Mouse (Mus musculus) embryonic facial prominence, embryonic 13.5 days (tissue): ENCODE measurements at regions not wholly inside any gene's neighbourhood (a gene's known extent, or its start where the extent isn't known, plus 50 kb on each side); places are given as distances from the start of the nearest gene placed in this dataset.
"Not testable (repeated sequence)": the region's sequence is repeated elsewhere in the genome, so short reads cannot be mapped to it uniquely, and the experiment has no call there.

Experiments used
- ATAC-seq: fragments of 200-750 bp; cut with Nextera tagmentation; 2 replicates; pipeline ENCODE4 v1.8.0; 2017; ENCODE audit warnings: low read depth; ENCODE audit not compliant: insufficient number of reproducible peaks, insufficient read depth, low FRiP score, low TSS enrichment
- H3K27ac ChIP-seq: fragments of 300-500 bp; sonication (generic); 2 replicates; pipeline ENCODE4 v1.5.1; 2015; ENCODE audit warnings: moderate library complexity, mild to moderate bottlenecking, inconsistent platforms
- H3K27me3 ChIP-seq: fragments of 300-500 bp; sonication (generic); 2 replicates; pipeline ENCODE4 v1.6.1; 2015; ENCODE audit warnings: mild to moderate bottlenecking, inconsistent platforms
- H3K36me3 ChIP-seq: fragments of 300-500 bp; sonication (generic); 2 replicates; pipeline ENCODE4 v1.6.1; 2015; ENCODE audit warnings: mild to moderate bottlenecking, inconsistent platforms
- H3K4me1 ChIP-seq: fragments of 300-500 bp; sonication (generic); 2 replicates; pipeline ENCODE4 v1.6.1; 2015; ENCODE audit warnings: inconsistent platforms
- H3K4me2 ChIP-seq: fragments of 300-500 bp; sonication (generic); 2 replicates; pipeline ENCODE4 v1.6.1; 2015; ENCODE audit warnings: moderate library complexity, mild to moderate bottlenecking, inconsistent platforms
- H3K4me3 ChIP-seq: fragments of 300-500 bp; sonication (generic); 2 replicates; pipeline ENCODE4 v1.5.1; 2015; ENCODE audit warnings: mild to moderate bottlenecking, inconsistent platforms
- H3K9ac ChIP-seq: fragments of 300-500 bp; sonication (generic); 2 replicates; pipeline ENCODE4 v1.6.1; 2015; ENCODE audit warnings: mild to moderate bottlenecking, inconsistent platforms
- H3K9me3 ChIP-seq: fragments of 300-500 bp; sonication (generic); 2 replicates; pipeline ENCODE4 v1.6.1; 2016; ENCODE audit warnings: inconsistent platforms
- WGBS: fragments of 180-500 bp; shearing (Covaris S2); methylation state at CpG from one replicate; pipeline ENCODE4 v1.1.7; 2015; ENCODE audit warnings: mixed read lengths; 5-methylcytosine and 5-hydroxymethylcytosine counted together

DNA sequence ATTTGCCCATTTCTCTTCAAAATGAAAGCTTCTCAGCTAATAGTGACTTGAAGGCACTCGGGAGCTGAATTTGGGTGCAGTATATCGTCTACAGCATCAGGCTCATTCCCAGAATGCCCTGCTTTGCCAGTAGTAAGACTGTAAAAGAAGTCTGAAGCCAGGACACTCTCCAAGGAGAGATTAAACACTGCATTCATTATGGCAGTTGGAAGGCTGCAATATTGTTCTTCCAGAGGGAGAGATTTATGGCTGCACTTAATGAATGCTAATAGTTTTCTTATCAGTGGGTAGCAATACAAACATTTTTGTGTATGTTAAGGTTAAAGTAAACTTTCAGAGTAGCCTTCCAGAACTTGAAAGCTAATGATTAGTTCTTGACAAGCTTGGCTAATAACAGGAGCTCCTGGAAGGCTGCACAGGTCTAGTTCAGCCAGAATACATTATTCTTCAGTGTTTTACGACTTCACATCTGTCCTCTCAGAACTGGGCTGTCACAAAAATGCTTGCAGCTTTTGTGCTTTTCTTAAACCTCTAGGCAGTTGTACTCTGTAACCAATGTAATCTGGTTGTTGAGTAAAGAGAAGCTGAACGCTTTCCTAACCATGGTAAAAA lies 910.2 kb downstream of the Ets1 start:
- no peak overlapping the region for H3K27ac ChIP-seq
- 80% methylated on average over 4 of the region's 4 CpGs for WGBS
- no peak for ATAC-seq

DNA sequence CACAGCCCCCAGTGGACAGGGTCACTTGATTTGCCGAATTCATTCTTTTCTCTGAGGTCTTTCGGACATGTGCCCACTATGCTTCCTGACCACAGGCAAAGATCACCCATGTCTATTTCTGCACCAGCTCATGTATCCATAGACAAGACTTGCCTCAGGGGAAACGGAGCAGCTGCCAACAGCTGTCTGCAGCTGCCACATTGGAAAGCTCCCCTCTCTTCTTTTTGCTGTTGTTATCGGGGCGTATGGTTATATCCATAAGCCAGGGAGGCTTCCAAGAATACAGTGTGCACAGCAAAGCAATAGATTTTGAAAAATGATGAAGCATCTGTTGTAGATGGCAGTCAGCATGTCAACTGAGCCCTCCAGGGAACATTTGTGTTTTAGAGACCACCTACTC lies 913.4 kb downstream of the Ets1 start:
- no peaks in the 10 kb centered on the region for H3K36me3 ChIP-seq
- H3K4me2 ChIP-seq: no peak overlapping the region
- no peaks in the 10 kb centered on the region for H3K9me3 ChIP-seq
- no peak overlapping the region for H3K4me3 ChIP-seq
- H3K27me3 ChIP-seq: no peaks in the 10 kb centered on the region
- 86% methylated on average over 5 of the region's 5 CpGs for WGBS
- H3K4me1 ChIP-seq: no peaks in the 10 kb centered on the region
- no peak overlapping the region for H3K27ac ChIP-seq
- no peak for ATAC-seq
- H3K9ac ChIP-seq: no peak overlapping the region

More for the DNA sequence above, 910.2 kb downstream of the Ets1 start:
- H3K4me1 ChIP-seq: no peaks in the 10 kb centered on the region
- no peak overlapping the region for H3K4me3 ChIP-seq
- H3K4me2 ChIP-seq: no peak overlapping the region
- H3K9me3 ChIP-seq: no peaks in the 10 kb centered on the region
- H3K27me3 ChIP-seq: no peaks in the 10 kb centered on the region
- no peaks in the 10 kb centered on the region for H3K36me3 ChIP-seq
- H3K9ac ChIP-seq: no peak overlapping the region

DNA sequence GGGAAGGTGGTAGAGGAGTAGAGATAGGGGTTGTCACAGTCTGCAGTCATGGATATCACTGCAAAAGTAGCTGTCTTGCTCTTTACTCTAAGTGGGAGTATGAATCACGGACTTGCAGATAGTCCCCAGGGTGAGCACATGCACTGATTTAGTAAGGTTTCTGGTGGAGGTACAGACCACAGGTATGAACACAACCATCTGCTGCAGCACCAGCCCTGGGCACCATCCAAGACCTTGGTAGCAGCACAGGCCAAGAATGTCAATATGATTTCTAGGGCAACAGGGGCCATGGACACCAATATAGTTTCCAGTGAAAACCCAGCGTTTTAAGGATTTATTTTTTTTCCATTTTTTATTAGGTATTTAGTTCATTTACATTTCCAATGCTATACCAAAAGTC lies 913.7 kb upstream of the Kirrel3 start:
- Histone ChIP-seq H3K9me3 (no peaks in the 10 kb centered on the region), H3K4me3 (no peak overlapping the region), H3K4me1 (no peaks in the 10 kb centered on the region), H3K27me3 (no peaks in the 10 kb centered on the region), H3K4me2 (no peak overlapping the region), H3K9ac (no peak overlapping the region), H3K27ac (no peak overlapping the region), H3K36me3 (no peaks in the 10 kb centered on the region)
- WGBS: 82% methylated on average over 2 of the region's 2 CpGs
- ATAC-seq: no peak

DNA sequence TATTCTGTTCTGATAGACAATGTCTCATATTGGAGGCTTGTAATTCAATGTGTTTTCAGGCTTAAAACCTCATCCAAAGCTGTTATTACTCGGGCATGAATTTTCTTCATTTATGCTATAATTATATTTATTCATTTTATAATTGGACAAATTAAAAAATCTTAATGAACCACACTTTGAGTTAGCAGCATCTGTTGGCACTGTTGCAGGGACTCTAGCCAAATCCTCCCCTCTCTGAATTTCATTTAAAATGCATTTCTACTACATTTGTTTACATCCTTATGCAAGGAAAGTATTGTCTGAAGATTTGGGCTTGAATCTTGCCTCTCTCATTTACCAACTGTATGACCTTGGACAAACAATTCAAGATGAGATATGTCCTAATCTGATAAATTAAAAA lies 874.2 kb upstream of the Kirrel3 start:
- Histone ChIP-seq H3K27me3 (no peaks in the 10 kb centered on the region), H3K4me2 (no peak overlapping the region), H3K4me1 (no peaks in the 10 kb centered on the region), H3K4me3 (no peak overlapping the region), H3K36me3 (no peaks in the 10 kb centered on the region), H3K9me3 (no peaks in the 10 kb centered on the region), H3K27ac (no peak overlapping the region), H3K9ac (no peak overlapping the region)
- 75% methylated on average over 1 of the region's 1 CpGs for WGBS
- ATAC-seq: no peak

DNA sequence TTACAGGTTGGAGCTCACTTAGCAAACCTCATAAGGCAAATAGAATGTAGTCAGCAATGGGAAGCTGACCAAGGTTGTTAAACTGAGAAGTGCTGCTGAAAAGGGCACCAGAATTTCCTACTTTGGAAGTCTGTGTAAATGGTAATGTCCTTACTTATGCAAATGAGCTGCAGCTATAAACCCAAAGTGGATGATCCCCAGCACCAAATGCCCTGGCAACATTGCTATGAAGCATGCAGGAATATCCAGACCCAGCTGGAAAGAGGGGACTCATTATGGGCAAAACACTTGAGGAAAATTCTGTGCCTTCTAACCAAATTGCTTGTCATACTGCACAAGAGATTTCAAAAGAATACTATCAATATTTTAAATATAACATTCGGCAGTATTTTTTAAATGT lies 861.3 kb upstream of the Kirrel3 start:
- H3K4me3 ChIP-seq: no peak overlapping the region
- no peak overlapping the region for H3K27ac ChIP-seq
- no peaks in the 10 kb centered on the region for H3K9me3 ChIP-seq
- WGBS: 87% methylated on average over 1 of the region's 1 CpGs
- no peaks in the 10 kb centered on the region for H3K36me3 ChIP-seq
- no peaks in the 10 kb centered on the region for H3K4me1 ChIP-seq
- no peak overlapping the region for H3K9ac ChIP-seq
- no peak for ATAC-seq
- no peak overlapping the region for H3K4me2 ChIP-seq
- no peaks in the 10 kb centered on the region for H3K27me3 ChIP-seq

DNA sequence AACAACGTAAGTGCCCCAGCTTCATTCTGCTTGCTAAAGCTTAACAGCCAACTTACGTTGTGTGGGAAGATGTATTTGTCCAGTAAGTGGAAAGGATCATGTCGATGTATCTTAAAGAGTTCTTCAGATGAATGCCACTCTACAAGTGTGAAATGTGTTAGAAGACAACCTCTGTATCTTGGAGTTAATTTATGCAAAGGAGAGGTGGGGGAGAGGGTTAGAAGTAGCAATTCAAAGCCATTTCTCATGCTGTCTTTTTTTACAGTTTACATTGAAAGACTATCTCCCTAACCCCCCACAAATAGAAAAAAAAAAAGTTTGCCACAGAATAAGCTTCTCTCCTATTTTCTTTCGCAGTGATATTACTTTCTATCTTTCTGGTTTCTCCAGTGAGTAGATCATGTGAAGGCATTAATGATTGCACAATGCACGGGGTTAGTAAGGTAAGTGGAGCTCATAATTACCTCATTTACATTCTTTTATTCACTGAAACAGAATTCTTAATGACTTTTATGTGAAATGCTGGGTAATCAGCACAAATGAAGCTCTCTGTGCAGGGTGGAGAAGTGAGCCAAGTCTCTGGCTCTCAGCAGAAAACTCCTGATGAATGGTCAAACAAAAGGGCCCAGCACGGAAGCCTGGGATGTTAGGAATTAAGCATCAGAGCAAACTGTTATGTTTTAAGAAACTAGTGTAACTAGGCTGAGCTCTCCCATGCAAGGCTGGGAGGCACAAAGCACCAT lies 855.8 kb upstream of the Kirrel3 start:
- ATAC-seq: no peak

DNA sequence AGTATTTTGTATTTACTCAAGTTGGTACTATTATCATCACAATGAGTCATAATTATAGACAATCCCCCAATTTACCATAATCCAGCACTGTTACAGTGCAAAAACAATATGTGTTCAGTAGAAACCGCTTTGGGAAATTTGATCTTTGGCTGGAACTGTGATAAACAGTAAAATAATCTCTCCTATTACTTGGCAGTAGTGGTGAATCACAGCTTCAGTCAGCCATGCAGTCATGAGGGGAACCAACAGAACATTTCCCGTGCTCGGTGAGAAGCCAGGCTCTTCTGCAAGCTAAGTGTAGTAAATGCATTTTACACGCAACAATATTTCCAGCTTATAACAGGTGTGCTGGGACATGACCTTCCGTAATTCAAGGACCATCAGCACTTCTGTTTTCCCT lies 822.7 kb upstream of the Kirrel3 start:
- no peaks in the 10 kb centered on the region for H3K27me3 ChIP-seq
- H3K4me2 ChIP-seq: no peak overlapping the region
- no peak overlapping the region for H3K9ac ChIP-seq
- no peak overlapping the region for H3K27ac ChIP-seq
- H3K4me3 ChIP-seq: no peak overlapping the region
- no peaks in the 10 kb centered on the region for H3K4me1 ChIP-seq
- no peak for ATAC-seq
- no peaks in the 10 kb centered on the region for H3K36me3 ChIP-seq
- H3K9me3 ChIP-seq: no peaks in the 10 kb centered on the region
- WGBS: 72% methylated on average over 5 of the region's 5 CpGs

More for the DNA sequence above, 855.8 kb upstream of the Kirrel3 start:
- H3K9me3 ChIP-seq: no peaks in the 10 kb centered on the region
- H3K9ac ChIP-seq: no peak overlapping the region
- no peak overlapping the region for H3K4me3 ChIP-seq
- no peaks in the 10 kb centered on the region for H3K36me3 ChIP-seq
- H3K27me3 ChIP-seq: no peaks in the 10 kb centered on the region
- H3K4me1 ChIP-seq: no peaks in the 10 kb centered on the region
- 76% methylated on average over 6 of the region's 6 CpGs for WGBS
- no peak overlapping the region for H3K4me2 ChIP-seq
- no peak overlapping the region for H3K27ac ChIP-seq

DNA sequence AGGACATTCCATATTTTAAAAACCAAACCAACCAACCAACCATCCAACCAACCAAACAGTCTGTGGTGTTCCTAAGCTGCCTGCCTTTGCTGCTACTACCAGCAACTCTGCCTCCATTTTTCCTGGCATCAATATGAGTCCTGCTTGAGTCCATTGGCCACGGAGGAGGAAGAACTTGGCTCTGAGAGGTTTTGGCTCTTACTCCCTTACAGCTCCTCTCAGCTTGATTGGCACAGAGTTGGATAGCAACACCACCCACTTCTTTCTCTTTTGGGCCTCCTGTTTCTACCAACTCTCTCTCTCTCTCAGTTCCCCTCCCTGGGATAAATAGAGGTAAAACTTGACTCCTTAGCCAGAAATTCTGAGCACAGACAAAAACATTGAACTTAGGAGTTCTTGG lies 804.6 kb upstream of the Kirrel3 start:
- Histone ChIP-seq H3K27ac (no peak overlapping the region), H3K9me3 (no peaks in the 10 kb centered on the region), H3K4me2 (no peak overlapping the region), H3K27me3 (no peaks in the 10 kb centered on the region), H3K36me3 (no peaks in the 10 kb centered on the region), H3K4me3 (no peak overlapping the region), H3K9ac (no peak overlapping the region), H3K4me1 (no peaks in the 10 kb centered on the region)
- ATAC-seq: no peak
- 61% methylated on average over 1 of the region's 1 CpGs for WGBS

DNA sequence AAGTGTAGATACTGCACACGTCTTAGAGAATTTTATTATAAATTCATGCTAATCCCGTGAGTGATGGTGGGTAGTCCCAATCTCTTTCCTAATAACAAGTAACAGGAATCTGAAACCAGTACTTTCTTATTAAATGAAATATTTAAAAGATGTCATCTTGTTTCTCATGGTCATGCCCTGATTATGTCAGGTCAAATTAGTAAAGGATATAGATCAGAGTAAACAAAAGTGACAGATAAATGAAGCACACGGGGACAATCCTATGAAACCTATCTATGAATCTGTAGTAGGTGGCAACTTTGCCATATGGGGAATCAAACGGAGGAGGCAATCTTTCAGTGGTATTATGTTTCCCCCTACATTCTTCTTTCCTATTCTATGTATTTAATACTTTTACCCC lies 794.0 kb upstream of the Kirrel3 start:
- WGBS: 64% methylated on average over 4 of the region's 4 CpGs
- ATAC-seq: no peak
- H3K4me2 ChIP-seq: no peak overlapping the region
- H3K36me3 ChIP-seq: no peaks in the 10 kb centered on the region
- no peak overlapping the region for H3K9ac ChIP-seq
- H3K4me1 ChIP-seq: no peaks in the 10 kb centered on the region
- H3K4me3 ChIP-seq: no peak overlapping the region
- H3K9me3 ChIP-seq: no peaks in the 10 kb centered on the region
- H3K27ac ChIP-seq: no peak overlapping the region
- no peaks in the 10 kb centered on the region for H3K27me3 ChIP-seq

DNA sequence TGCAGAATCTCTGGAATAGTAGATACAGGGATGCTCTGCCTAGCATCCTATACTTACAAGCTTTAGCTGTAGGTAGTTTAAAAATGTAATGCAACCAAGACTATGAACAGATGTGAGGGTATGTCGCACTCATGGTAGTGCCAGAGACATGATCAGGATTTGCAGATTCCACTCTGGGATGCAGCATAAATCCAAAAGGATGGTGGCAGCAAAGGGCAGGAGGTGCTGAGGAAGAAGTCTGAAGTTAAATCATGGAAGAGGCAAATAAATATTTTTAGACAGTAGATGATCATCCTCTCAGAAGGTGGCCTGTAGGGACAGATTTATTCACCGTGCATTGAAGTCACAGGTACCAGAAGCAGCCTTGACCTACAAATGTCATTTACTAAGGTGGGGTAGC lies 768.1 kb upstream of the Kirrel3 start:
- Histone ChIP-seq H3K27me3 (no peaks in the 10 kb centered on the region), H3K4me2 (no peak overlapping the region), H3K4me1 (no peaks in the 10 kb centered on the region), H3K9me3 (no peaks in the 10 kb centered on the region), H3K27ac (no peak overlapping the region), H3K36me3 (no peaks in the 10 kb centered on the region), H3K4me3 (no peak overlapping the region), H3K9ac (no peak overlapping the region)
- no peak for ATAC-seq
- 90% methylated on average over 2 of the region's 2 CpGs for WGBS

DNA sequence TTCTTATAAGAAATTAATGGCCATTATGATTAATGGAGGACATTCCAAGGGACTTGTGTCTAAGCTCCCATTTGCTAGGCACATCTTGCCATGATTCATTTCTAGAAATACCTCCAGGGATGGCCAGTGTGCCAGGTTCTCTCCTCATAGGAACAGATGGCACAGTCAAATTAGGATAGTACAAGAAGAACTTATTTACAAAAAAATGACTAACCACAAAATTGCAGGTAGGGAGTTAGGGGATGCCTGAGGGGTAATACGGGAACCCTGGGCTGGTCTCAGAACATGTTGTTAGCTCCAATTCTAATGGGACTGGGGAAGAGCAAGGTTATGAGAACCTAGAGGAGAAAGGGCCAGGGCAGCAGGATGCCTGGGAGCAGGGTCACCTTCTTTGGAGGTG lies 760.9 kb upstream of the Kirrel3 start:
- H3K27me3 ChIP-seq: no peaks in the 10 kb centered on the region
- no peak for ATAC-seq
- WGBS: 85% methylated on average over 1 of the region's 1 CpGs

DNA sequence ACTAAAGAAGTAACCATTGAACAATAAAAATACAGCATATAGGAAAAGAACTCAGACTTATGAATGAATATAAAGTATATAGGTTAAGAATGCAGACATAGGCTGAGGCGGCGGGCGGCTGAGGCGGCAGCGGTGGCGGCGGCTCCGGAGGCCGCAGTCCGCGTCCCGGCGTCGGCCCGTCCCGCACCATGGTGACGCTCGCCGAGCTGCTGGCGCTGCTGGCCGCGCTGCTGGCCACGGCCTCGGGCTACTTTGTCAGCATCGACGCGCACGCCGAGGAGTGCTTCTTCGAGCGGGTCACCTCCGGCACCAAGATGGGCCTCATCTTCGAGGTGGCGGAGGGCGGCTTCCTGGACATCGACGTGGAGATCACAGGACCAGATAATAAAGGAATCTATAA lies 757.6 kb upstream of the Kirrel3 start:
- H3K4me1 ChIP-seq, H3K9me3 ChIP-seq, H3K4me3 ChIP-seq, H3K27ac ChIP-seq, H3K36me3 ChIP-seq, H3K4me2 ChIP-seq, H3K27me3 ChIP-seq, H3K9ac ChIP-seq, ATAC-seq: not testable (repeated sequence)
- 81% methylated on average over 25 of the region's 37 CpGs for WGBS

More for the DNA sequence above, 760.9 kb upstream of the Kirrel3 start:
- Histone ChIP-seq H3K27ac (no peak overlapping the region), H3K9ac (no peak overlapping the region), H3K36me3 (no peaks in the 10 kb centered on the region), H3K9me3 (no peaks in the 10 kb centered on the region), H3K4me1 (no peaks in the 10 kb centered on the region), H3K4me3 (no peak overlapping the region), H3K4me2 (no peak overlapping the region)
